Mouse (Mus musculus): ENCODE measurements around the gene Defb48.

Defb48 gene

GRCm38 (mm10) chr14:62984410-62984809 lies at the start of gene Defb48:
Defb48 (minus strand) TSS chr14:62984510.
- no peak for DNase-seq (ENCODE audit: low read depth)

- peak; percentile 58 for DNase-seq (ENCODE audit: low read depth)
These were observed 36.3 kb upstream of the Defb48 start for GRCm38 (mm10) chr14:63020524-63021156.

DNA sequence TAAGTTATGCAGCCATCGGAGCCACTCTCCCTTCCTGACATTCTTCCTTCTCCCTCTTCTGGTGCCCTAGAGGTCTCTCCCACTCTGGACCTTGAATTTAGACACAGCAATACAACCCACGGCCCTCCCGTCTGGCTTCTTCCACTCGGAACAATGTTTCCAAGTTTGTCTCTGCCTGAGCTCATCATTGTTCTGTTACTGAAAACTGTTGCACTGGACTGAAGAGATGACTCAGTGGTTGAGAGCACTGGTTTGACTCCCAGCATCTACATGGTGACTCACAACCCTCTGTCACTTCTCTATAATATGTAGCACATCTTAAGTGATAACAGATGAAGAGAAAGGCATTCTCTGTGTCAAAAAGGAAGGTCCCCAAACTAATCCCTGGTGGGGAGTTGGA lies 30.4 kb upstream of the Defb48 start:
- peak; percentile 18 for DNase-seq (ENCODE audit: low read depth)

DNA sequence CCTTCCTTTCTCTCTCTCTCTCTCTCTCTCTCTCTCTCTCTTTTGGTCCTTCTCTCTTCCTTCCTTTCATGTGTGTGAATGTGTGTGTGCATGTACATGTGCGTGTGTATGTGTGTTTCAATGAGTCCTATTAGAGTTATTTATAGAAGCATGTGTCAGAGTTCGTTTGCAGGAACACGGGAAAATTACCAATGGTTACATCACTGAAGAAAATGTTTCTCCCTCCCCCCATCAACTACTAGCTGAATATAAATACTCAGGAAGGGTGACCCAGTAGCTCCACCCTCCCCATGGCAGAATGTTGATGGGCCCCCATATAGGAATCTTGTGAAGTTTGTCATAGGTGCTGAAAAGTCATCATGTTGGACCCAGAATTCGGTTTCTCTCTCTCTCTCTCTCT lies 28.8 kb upstream of the Defb48 start:
- DNase-seq (ENCODE audit: low read depth), result no peak

GRCm38 (mm10) chr14:63011471-63011870 lies 27.2 kb upstream of the Defb48 start, which contains the start of gene Defb43:
Defb43 (plus strand) TSS chr14:63011771.
- DNase-seq (ENCODE audit: low read depth), result no peak

GRCm38 (mm10) chr14:63002588-63002987 lies 18.3 kb upstream of the Defb48 start:
- no peak for DNase-seq (ENCODE audit: low read depth)

DNA sequence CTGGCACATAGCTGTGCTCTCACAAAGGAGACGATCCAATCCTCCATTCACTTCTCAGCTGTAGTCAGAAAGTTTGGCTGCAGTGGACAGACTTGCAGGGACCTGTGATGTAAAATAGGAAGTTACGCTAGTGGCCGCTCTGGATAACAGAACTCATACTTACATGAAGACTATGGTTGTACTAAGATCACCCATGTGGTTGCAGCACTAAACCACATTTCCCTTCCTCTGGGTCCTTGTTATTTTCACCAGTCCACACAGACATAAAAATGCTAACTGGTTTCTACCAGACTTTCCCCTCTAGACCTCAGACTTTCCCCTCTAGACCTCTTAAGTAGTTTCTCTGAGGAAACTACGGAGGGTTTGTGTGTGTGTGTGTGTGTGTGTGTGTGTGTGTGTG lies 14.7 kb upstream of the Defb48 start:
- no peak for DNase-seq (ENCODE audit: low read depth)

GRCm38 (mm10) chr14:62997777-62998176 lies 13.5 kb upstream of the Defb48 start, which contains the start of gene Defb47:
Defb47 (plus strand) TSS chr14:62998077.
- DNase-seq (ENCODE audit: low read depth), result no peak

GRCm38 (mm10) chr14:62991849-62992510 lies 7.7 kb upstream of the Defb48 start:
- DNase-seq (ENCODE audit: low read depth), result peak; percentile 27

- DNase-seq (ENCODE audit: low read depth), result peak; percentile 13
These were observed 7.0 kb upstream of the Defb48 start for GRCm38 (mm10) chr14:62991271-62991670.

- no peak for DNase-seq (ENCODE audit: low read depth)
These were observed 4.5 kb downstream of the Defb48 start for GRCm38 (mm10) chr14:62979815-62980214.

- no peak for DNase-seq (ENCODE audit: low read depth)
These were observed 9.3 kb downstream of the Defb48 start for GRCm38 (mm10) chr14:62975046-62975445.

- no peak for DNase-seq (ENCODE audit: low read depth)
These were observed 18.3 kb downstream of the Defb48 start for GRCm38 (mm10) chr14:62965811-62966520.

DNA sequence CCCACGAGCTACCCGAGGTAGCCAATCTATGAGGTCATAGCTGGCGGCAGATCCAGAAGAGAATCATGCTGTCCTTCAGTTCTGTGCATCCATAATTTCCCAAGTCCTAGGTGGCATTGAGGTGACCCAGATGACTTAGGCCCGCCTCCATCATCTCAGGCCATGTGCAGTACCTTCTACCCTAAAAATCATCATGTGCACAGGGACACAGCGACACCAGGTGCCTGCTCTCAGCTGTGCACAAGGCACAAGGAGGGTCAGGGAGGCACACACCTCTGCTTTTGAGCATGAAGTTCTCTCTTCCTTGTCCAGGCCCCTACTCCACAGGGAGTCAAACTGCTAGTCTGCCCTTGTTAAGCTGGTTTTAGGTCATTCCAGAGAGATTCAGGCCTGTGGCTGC lies 19.0 kb downstream of the Defb48 start:
- DNase-seq (ENCODE audit: low read depth), result no peak

DNA sequence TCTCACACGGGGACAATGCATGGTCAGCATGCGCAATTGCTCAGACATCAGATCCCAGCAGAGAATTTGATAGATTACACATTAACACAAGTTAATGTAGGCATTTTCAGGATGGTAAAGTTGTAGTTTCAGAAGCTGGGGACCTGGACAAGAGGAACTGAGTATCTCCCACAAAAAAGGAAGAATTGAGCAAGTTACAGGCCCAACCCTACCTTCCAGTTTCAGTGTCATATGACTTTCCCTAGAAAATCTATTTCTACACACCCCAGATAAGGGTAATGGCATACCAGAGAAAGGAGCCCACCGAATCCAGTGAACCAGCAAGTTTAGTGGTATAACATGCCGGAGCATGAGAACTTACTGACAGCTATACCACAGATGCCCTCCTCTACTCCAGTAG lies 20.7 kb downstream of the Defb48 start:
- no peak for DNase-seq (ENCODE audit: low read depth)

- DNase-seq (ENCODE audit: low read depth), result no peak
These were observed 28.2 kb downstream of the Defb48 start for GRCm38 (mm10) chr14:62956091-62956490.

- no peak for DNase-seq (ENCODE audit: low read depth)
These were observed 37.5 kb downstream of the Defb48 start for GRCm38 (mm10) chr14:62946794-62947193.

DNA sequence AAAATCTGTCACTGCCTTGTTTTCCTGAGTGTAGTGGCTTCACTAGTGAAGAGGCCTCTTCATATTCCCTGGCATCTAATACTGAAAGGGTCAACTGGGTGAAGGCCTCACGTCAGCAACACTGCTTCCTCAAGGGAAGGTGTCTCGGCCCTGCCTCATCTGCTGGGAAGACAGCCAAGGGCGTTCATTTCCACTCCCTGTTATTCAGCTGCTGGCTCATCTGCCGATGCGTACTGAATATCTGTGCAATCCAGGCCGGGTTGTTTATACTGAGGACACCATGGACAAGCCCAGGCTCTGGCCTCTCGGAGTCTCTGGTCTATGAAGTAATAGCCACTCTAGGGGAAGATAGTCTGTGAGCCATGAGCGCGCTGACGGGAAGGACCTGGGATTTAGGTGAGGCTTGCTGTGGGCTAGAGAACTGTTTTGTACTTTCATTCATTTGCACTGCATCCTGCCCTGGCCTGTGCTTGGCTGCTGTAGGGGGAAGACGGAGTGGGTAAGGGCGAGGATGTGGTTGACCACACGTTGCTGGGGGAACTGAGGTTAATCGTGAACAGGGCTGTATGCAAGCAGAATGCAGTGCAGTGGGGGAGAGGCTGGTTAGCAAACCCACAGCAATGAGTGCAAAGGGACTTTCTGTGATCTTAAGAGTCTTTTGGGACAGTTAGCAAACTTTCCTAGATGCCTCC lies 43.8 kb downstream of the Defb48 start:
- no peak for DNase-seq (ENCODE audit: low read depth)

GRCm38 (mm10) chr14:62939435-62939834 lies 44.9 kb downstream of the Defb48 start:
- DNase-seq (ENCODE audit: low read depth), result no peak

DNA sequence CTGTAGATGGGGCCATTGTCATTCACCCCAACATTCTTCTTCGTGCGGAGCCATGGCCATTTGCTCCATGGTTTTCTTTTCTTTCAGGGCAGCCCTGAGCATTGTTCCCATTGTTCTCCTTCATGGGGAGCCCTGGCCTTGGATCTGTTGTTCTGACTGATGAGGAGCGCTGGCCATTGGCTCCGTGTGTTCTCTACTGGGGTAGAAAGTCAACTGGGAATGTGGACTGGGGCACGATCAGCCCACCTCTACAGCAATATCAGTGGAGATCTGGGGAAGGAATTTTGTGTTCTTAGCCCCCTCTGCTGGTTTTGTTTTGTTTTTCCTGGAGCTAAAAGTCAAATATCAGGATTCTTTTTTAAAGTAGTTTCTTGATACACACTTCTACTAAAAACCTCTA lies 46.6 kb downstream of the Defb48 start:
- no peak for DNase-seq (ENCODE audit: low read depth)

GRCm38 (mm10) chr14:62936631-62937380 lies 47.5 kb downstream of the Defb48 start:
- DNase-seq (ENCODE audit: low read depth), result peak; percentile 55

DNA sequence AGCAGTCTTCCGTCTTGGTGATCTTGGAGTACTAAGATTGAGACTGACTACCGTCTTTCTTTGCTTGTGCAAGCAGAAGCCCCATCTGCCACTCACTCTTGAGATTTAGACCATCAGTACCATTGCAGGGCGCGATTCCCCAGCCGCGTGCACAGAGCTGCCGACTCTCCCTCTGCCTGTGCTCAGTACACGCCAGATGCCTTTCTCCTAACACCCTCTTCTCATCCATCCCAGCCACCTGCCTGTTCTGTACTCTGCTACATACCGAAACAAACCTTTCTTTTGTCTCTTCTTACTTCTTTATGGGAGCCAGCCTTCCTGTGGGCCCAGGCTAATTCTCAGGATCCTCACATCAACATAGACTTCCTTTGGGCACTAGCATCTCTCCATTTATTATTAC lies 48.9 kb downstream of the Defb48 start:
- no peak for DNase-seq (ENCODE audit: low read depth)

Data from fibroblast of lung, adult 2 months (primary cell).